Mouse (Mus musculus): ENCODE results near the gene Pik3ip1. TPM values are rescaled to one million over a fixed set of nuclear protein-coding genes. Genes with fewer than 3 reads are reported as not detected.
A peak's percentile ranks its signal among the peaks of the same experiment; 100 is the strongest.

Pik3ip1 gene
- polyA plus RNA-seq, 1 experiment from 2014 or later, result 12.2 TPM

GRCm38 (mm10) chr11:3330991-3331750, 970 bp downstream of the Pik3ip1 start:
- Histone ChIP-seq H3K27me3 (ENCODE audit: control insufficient read depth, insufficient read depth, low read length) (no peaks in the 10 kb centered on the region), H3K9me3 (replicated peaks; ENCODE audit: control insufficient read depth, low read length) (no peaks in the 10 kb centered on the region), H3K4me2 (peak overlapping the region; percentile 97), H3K27ac (ENCODE audit: low read depth, low read length) (no peak overlapping the region), H3K4me1 (ENCODE audit: control insufficient read depth, insufficient read depth, low read length) (peaks cover 24% of the 10 kb centered on the region), H3K36me3 (ENCODE audit: control insufficient read depth, insufficient read depth, low read length) (no peaks in the 10 kb centered on the region), H3K9ac (ENCODE audit: low read depth, low read length) (peak overlapping the region; percentile 60), H3K4me3 (ENCODE audit: low read depth, low read length) (peak overlapping the region; percentile 46)
- no peak for ATAC-seq (replicated peaks; ENCODE audit: insufficient number of reproducible peaks, low FRiP score, low TSS enrichment)
- WGBS (ENCODE audit: insufficient replicate concordance), result 6% methylated on average over 14 of the region's 14 CpGs

GRCm38 (mm10) chr11:3331756-3332642, 1.8 kb downstream of the Pik3ip1 start:
- H3K27me3 ChIP-seq (ENCODE audit: control insufficient read depth, insufficient read depth, low read length), result no peaks in the 10 kb centered on the region
- WGBS (ENCODE audit: insufficient replicate concordance), result under 1% methylated on average over 74 of the region's 75 CpGs
- H3K36me3 ChIP-seq (ENCODE audit: control insufficient read depth, insufficient read depth, low read length), result no peaks in the 10 kb centered on the region
- peak overlapping the region; percentile 64 for H3K27ac ChIP-seq (ENCODE audit: low read depth, low read length)
- peaks cover 30% of the 10 kb centered on the region for H3K4me1 ChIP-seq (ENCODE audit: control insufficient read depth, insufficient read depth, low read length)
- H3K4me3 ChIP-seq (ENCODE audit: low read depth, low read length), result peak overlapping the region; percentile 46
- ATAC-seq (replicated peaks; ENCODE audit: insufficient number of reproducible peaks, low FRiP score, low TSS enrichment), result peak; percentile 95
- H3K9me3 ChIP-seq (replicated peaks; ENCODE audit: control insufficient read depth, low read length), result no peaks in the 10 kb centered on the region
- peak overlapping the region; percentile 68 for H3K9ac ChIP-seq (ENCODE audit: low read depth, low read length)
- H3K4me2 ChIP-seq, result peak overlapping the region; percentile 97

- no peak overlapping the region for H3K4me2 ChIP-seq
- no peak overlapping the region for H3K9ac ChIP-seq (ENCODE audit: low read depth, low read length)
- H3K4me1 ChIP-seq (ENCODE audit: control insufficient read depth, insufficient read depth, low read length), result peaks cover 40% of the 10 kb centered on the region
- H3K9me3 ChIP-seq (replicated peaks; ENCODE audit: control insufficient read depth, low read length), result no peaks in the 10 kb centered on the region
- H3K4me3 ChIP-seq (ENCODE audit: low read depth, low read length), result no peak overlapping the region
- WGBS (ENCODE audit: insufficient replicate concordance), result 81% methylated on average over 11 of the region's 11 CpGs
- no peak overlapping the region for H3K27ac ChIP-seq (ENCODE audit: low read depth, low read length)
- no peaks in the 10 kb centered on the region for H3K36me3 ChIP-seq (ENCODE audit: control insufficient read depth, insufficient read depth, low read length)
- no peak for ATAC-seq (replicated peaks; ENCODE audit: insufficient number of reproducible peaks, low FRiP score, low TSS enrichment)
- no peaks in the 10 kb centered on the region for H3K27me3 ChIP-seq (ENCODE audit: control insufficient read depth, insufficient read depth, low read length)
Observed at GRCm38 (mm10) chr11:3333111-3333695, 3.0 kb downstream of the Pik3ip1 start.

- WGBS (ENCODE audit: insufficient replicate concordance), result 84% methylated on average over 11 of the region's 11 CpGs
- no peaks in the 10 kb centered on the region for H3K36me3 ChIP-seq (ENCODE audit: control insufficient read depth, insufficient read depth, low read length)
- H3K27ac ChIP-seq (ENCODE audit: low read depth, low read length), result no peak overlapping the region
- no peak overlapping the region for H3K4me2 ChIP-seq
- peaks cover 36% of the 10 kb centered on the region for H3K4me1 ChIP-seq (ENCODE audit: control insufficient read depth, insufficient read depth, low read length)
- H3K27me3 ChIP-seq (ENCODE audit: control insufficient read depth, insufficient read depth, low read length), result no peaks in the 10 kb centered on the region
- no peaks in the 10 kb centered on the region for H3K9me3 ChIP-seq (replicated peaks; ENCODE audit: control insufficient read depth, low read length)
- no peak overlapping the region for H3K9ac ChIP-seq (ENCODE audit: low read depth, low read length)
- no peak for ATAC-seq (replicated peaks; ENCODE audit: insufficient number of reproducible peaks, low FRiP score, low TSS enrichment)
- H3K4me3 ChIP-seq (ENCODE audit: low read depth, low read length), result no peak overlapping the region
Observed at GRCm38 (mm10) chr11:3334141-3334710, 4.0 kb downstream of the Pik3ip1 start.

GRCm38 (mm10) chr11:3334711-3335316, 4.6 kb downstream of the Pik3ip1 start:
- ATAC-seq (replicated peaks; ENCODE audit: insufficient number of reproducible peaks, low FRiP score, low TSS enrichment), result no peak
- H3K4me1 ChIP-seq (ENCODE audit: control insufficient read depth, insufficient read depth, low read length), result peaks cover 36% of the 10 kb centered on the region
- H3K9me3 ChIP-seq (replicated peaks; ENCODE audit: control insufficient read depth, low read length), result no peaks in the 10 kb centered on the region
- no peak overlapping the region for H3K4me3 ChIP-seq (ENCODE audit: low read depth, low read length)
- H3K27ac ChIP-seq (ENCODE audit: low read depth, low read length), result no peak overlapping the region
- no peak overlapping the region for H3K9ac ChIP-seq (ENCODE audit: low read depth, low read length)
- H3K27me3 ChIP-seq (ENCODE audit: control insufficient read depth, insufficient read depth, low read length), result no peaks in the 10 kb centered on the region
- H3K4me2 ChIP-seq, result no peak overlapping the region
- WGBS (ENCODE audit: insufficient replicate concordance), result 16% methylated on average over 9 of the region's 9 CpGs
- no peaks in the 10 kb centered on the region for H3K36me3 ChIP-seq (ENCODE audit: control insufficient read depth, insufficient read depth, low read length)

GRCm38 (mm10) chr11:3335651-3336216, 5.5 kb downstream of the Pik3ip1 start:
- 25% methylated on average over 11 of the region's 11 CpGs for WGBS (ENCODE audit: insufficient replicate concordance)
- Histone ChIP-seq H3K4me2 (no peak overlapping the region), H3K9ac (ENCODE audit: low read depth, low read length) (no peak overlapping the region)

GRCm38 (mm10) chr11:3336602-3337001, 6.4 kb downstream of the Pik3ip1 start:
- 73% methylated on average over 3 of the region's 3 CpGs for WGBS (ENCODE audit: insufficient replicate concordance)
- no peak for ATAC-seq (replicated peaks; ENCODE audit: insufficient number of reproducible peaks, low FRiP score, low TSS enrichment)
- Histone ChIP-seq H3K36me3 (ENCODE audit: control insufficient read depth, insufficient read depth, low read length) (no peaks in the 10 kb centered on the region), H3K9me3 (replicated peaks; ENCODE audit: control insufficient read depth, low read length) (no peaks in the 10 kb centered on the region), H3K27ac (ENCODE audit: low read depth, low read length) (peak overlapping the region; percentile 85), H3K4me1 (ENCODE audit: control insufficient read depth, insufficient read depth, low read length) (peaks cover 29% of the 10 kb centered on the region), H3K27me3 (ENCODE audit: control insufficient read depth, insufficient read depth, low read length) (no peaks in the 10 kb centered on the region), H3K4me3 (ENCODE audit: low read depth, low read length) (no peak overlapping the region), H3K9ac (ENCODE audit: low read depth, low read length) (no peak overlapping the region), H3K4me2 (no peak overlapping the region)

More at GRCm38 (mm10) chr11:3335651-3336216, 5.5 kb downstream of the Pik3ip1 start:
- Histone ChIP-seq H3K9me3 (replicated peaks; ENCODE audit: control insufficient read depth, low read length) (no peaks in the 10 kb centered on the region), H3K27ac (ENCODE audit: low read depth, low read length) (0 out of 2 replicates have a peak overlapping the region, but pooled peaks have one; percentile 1), H3K4me1 (ENCODE audit: control insufficient read depth, insufficient read depth, low read length) (peaks cover 31% of the 10 kb centered on the region), H3K4me3 (ENCODE audit: low read depth, low read length) (no peak overlapping the region), H3K36me3 (ENCODE audit: control insufficient read depth, insufficient read depth, low read length) (no peaks in the 10 kb centered on the region), H3K27me3 (ENCODE audit: control insufficient read depth, insufficient read depth, low read length) (no peaks in the 10 kb centered on the region)
- ATAC-seq (replicated peaks; ENCODE audit: insufficient number of reproducible peaks, low FRiP score, low TSS enrichment), result no peak

Data from heart, embryonic 11.5 days (tissue).